Mouse (Mus musculus): ENCODE results near the gene Uts2b. TPM values are rescaled to one million over a fixed set of nuclear protein-coding genes. Genes with fewer than 3 reads are reported as not detected.

Gene Uts2b
- not detected for total RNA-seq (2023)

GRCm38 (mm10) chr16:27370191-27370590 is at the start of gene Uts2b:
Uts2b (minus strand) TSS chr16:27370239.

GRCm38 (mm10) chr16:27388761-27389451 is 18.9 kb upstream of the Uts2b start, which contains the start of gene Ccdc50:
Ccdc50 (plus strand) TSS chr16:27388869.

GRCm38 (mm10) chr16:27307189-27307588 is 62.9 kb downstream of the Uts2b start, which contains the start of gene Ostn:
Ostn (plus strand) TSS chr16:27307489.

Other genes with a start within 250 kb of the Uts2b start
- not detected for gene Ostn, start 62.8 kb downstream of the Uts2b start, total RNA-seq (2023)
- 100 to 1,000 TPM; 193 to 207 TPM for gene Ccdc50, start 18.6 kb upstream of the Uts2b start, total RNA-seq (2023)

All from monocyte, adult 59 days (primary cell).